Mouse (Mus musculus) embryonic facial prominence, embryonic 13.5 days (tissue): ENCODE data around the gene Emsy. TPM values are rescaled to one million over a fixed set of nuclear protein-coding genes. Genes with fewer than 3 reads are reported as not detected.

Source experiments
- ATAC-seq: fragments of 200-750 bp; cut with Nextera tagmentation; 2 replicates; pipeline ENCODE4 v1.8.0; 2017; ENCODE audit warnings: low read depth; ENCODE audit not compliant: insufficient number of reproducible peaks, insufficient read depth, low FRiP score, low TSS enrichment
- H3K27ac ChIP-seq: fragments of 300-500 bp; sonication (generic); 2 replicates; pipeline ENCODE4 v1.5.1; 2015; ENCODE audit warnings: moderate library complexity, mild to moderate bottlenecking, inconsistent platforms
- H3K27me3 ChIP-seq: fragments of 300-500 bp; sonication (generic); 2 replicates; pipeline ENCODE4 v1.6.1; 2015; ENCODE audit warnings: mild to moderate bottlenecking, inconsistent platforms
- H3K36me3 ChIP-seq: fragments of 300-500 bp; sonication (generic); 2 replicates; pipeline ENCODE4 v1.6.1; 2015; ENCODE audit warnings: mild to moderate bottlenecking, inconsistent platforms
- H3K4me1 ChIP-seq: fragments of 300-500 bp; sonication (generic); 2 replicates; pipeline ENCODE4 v1.6.1; 2015; ENCODE audit warnings: inconsistent platforms
- H3K4me2 ChIP-seq: fragments of 300-500 bp; sonication (generic); 2 replicates; pipeline ENCODE4 v1.6.1; 2015; ENCODE audit warnings: moderate library complexity, mild to moderate bottlenecking, inconsistent platforms
- H3K4me3 ChIP-seq: fragments of 300-500 bp; sonication (generic); 2 replicates; pipeline ENCODE4 v1.5.1; 2015; ENCODE audit warnings: mild to moderate bottlenecking, inconsistent platforms
- H3K9ac ChIP-seq: fragments of 300-500 bp; sonication (generic); 2 replicates; pipeline ENCODE4 v1.6.1; 2015; ENCODE audit warnings: mild to moderate bottlenecking, inconsistent platforms
- H3K9me3 ChIP-seq: fragments of 300-500 bp; sonication (generic); 2 replicates; pipeline ENCODE4 v1.6.1; 2016; ENCODE audit warnings: inconsistent platforms
- whole genome bisulfite sequencing: fragments of 180-500 bp; shearing (Covaris S2); methylation state at CpG from one replicate; pipeline ENCODE4 v1.1.7; 2015; ENCODE audit warnings: mixed read lengths; 5-methylcytosine and 5-hydroxymethylcytosine counted together
- polyA plus RNA-seq: library from polyadenylated mRNA; unstranded; fragments of >200 nt; fragmentation: Nextera tagmentation; extraction: Ambion mirVana; gene quantifications from 2 replicates; pipeline ENCODE4 v1.2.1, GENCODE M21; 2015

Gene Emsy
- polyA plus RNA-seq, 1 experiment from 2014 or later: 31.0 TPM

DNA sequence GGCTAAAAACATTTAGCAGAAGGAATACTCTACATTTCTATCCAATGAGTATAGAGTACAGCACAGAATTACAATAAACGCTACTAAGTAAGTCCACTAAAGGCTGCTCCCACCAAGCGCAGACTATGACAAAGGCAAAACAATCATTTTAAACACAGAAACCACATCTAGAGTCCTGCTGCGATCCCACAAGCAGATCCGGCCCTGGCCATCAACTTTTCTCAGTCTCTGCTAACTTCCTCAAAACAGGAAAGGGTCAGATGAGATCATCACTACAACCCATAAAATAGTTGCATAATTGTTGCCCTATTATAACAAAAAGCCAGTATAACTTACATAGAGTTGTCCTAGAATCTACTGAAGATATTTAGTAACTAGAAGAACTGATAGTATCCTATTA lies 54.9 kb downstream of the Emsy start:
- WGBS: 86% methylated on average over 4 of the region's 4 CpGs

DNA sequence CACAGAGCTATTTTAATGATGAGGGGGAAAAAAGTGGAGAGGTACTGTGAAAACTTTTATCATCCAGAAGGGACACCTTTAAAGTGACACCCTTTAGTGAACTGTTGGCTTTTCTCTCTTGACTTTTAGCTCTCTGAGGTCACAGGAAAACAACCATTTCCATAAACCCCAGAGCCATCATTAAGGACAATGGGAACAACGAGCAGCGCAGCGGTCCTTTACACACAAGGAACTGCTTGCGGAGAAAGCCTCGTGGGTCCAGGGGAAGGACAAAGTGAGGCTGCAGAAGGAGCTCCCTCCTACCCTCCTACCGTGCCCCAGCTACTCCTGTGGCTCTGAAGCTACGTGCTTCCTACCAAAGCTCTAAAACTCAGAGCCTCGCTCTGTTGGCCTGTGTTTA lies 59.2 kb downstream of the Emsy start:
- H3K36me3 ChIP-seq: peaks cover 54% of the 10 kb centered on the region
- 82% methylated on average over 8 of the region's 8 CpGs for WGBS
- ATAC-seq: no peak
- no peak overlapping the region for H3K9ac ChIP-seq
- H3K27ac ChIP-seq: no peak overlapping the region
- no peaks in the 10 kb centered on the region for H3K9me3 ChIP-seq
- no peak overlapping the region for H3K4me2 ChIP-seq
- no peaks in the 10 kb centered on the region for H3K27me3 ChIP-seq
- H3K4me3 ChIP-seq: no peak overlapping the region
- H3K4me1 ChIP-seq: no peaks in the 10 kb centered on the region

More for the DNA sequence above, 54.9 kb downstream of the Emsy start:
- ATAC-seq: no peak
- Histone ChIP-seq H3K27ac (no peak overlapping the region), H3K4me1 (no peaks in the 10 kb centered on the region), H3K27me3 (no peaks in the 10 kb centered on the region), H3K9ac (no peak overlapping the region), H3K4me3 (no peak overlapping the region), H3K9me3 (no peaks in the 10 kb centered on the region), H3K4me2 (no peak overlapping the region), H3K36me3 (peaks cover 32% of the 10 kb centered on the region)

DNA sequence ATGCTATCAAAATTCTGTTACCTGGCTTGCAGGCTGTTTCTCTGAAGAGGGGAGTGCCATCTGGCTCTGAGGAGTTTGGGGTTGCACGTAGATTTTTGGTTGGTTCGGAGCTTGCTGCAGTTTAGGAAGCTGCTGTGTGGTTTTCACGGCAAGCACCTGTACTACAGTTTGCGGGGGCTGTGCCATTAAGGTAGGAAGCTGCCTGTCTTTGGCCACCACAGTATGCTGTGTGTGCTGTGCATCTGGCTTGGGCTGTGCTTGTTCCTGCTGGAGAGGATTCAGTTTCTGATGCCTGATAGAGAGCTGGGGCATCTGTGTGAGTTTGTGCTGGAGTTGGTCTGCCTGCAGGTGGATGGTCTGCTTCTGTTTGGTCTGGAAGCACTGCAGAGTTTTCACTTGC lies 61.9 kb downstream of the Emsy start:
- no peaks in the 10 kb centered on the region for H3K9me3 ChIP-seq
- H3K36me3 ChIP-seq: peaks cover 53% of the 10 kb centered on the region
- H3K4me1 ChIP-seq: no peaks in the 10 kb centered on the region
- WGBS: 94% methylated on average over 4 of the region's 4 CpGs
- H3K27ac ChIP-seq: no peak overlapping the region
- H3K9ac ChIP-seq: no peak overlapping the region
- ATAC-seq: no peak
- H3K4me2 ChIP-seq: no peak overlapping the region
- H3K27me3 ChIP-seq: no peaks in the 10 kb centered on the region
- H3K4me3 ChIP-seq: no peak overlapping the region

DNA sequence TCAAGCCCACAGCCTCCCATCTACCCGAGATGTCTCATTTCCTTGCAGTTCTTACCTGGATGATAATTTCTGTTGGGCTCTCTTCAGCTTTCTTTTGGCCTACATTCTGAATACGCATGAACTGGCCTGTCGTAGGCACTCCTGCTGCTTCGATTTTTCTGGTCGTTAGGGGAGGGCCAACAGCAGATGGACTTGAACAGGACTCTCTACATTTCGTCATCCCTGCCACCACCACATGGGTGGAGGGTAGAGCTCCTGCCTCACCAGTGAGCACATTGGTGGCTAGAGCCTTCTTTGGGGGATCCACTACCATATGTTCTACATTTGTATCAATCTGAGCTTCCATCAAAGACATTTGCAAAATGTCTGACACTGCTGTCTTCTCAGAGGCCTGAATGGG lies 63.3 kb downstream of the Emsy start:
- Histone ChIP-seq H3K4me1 (no peaks in the 10 kb centered on the region), H3K9ac (no peak overlapping the region), H3K27me3 (no peaks in the 10 kb centered on the region), H3K4me2 (no peak overlapping the region), H3K9me3 (no peaks in the 10 kb centered on the region), H3K36me3 (peaks cover 43% of the 10 kb centered on the region), H3K4me3 (no peak overlapping the region), H3K27ac (no peak overlapping the region)
- 86% methylated on average over 6 of the region's 6 CpGs for WGBS
- no peak for ATAC-seq

DNA sequence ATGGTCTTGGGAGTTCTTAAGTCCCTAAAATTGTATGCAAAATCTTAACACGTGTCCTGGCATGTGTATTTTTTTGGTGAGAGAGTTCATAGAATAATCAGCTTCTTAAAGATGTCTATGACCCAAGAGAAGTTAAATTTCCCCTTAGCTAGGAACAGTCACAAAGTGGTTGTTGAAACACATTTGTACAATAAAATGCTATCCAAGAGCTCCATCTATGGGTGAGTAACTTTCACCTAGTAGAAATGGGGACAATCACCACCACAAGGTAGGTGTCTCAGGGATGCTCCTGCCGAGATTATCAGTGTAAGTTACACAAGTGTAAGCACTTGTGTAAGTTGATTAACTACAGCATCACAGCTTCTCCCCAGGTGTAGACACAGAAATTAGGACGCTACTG lies 67.6 kb downstream of the Emsy start:
- Histone ChIP-seq H3K27me3 (no peaks in the 10 kb centered on the region), H3K27ac (no peak overlapping the region), H3K9ac (no peak overlapping the region), H3K4me2 (no peak overlapping the region), H3K4me1 (no peaks in the 10 kb centered on the region; the same call in 1 of the 2 replicates), H3K9me3 (no peaks in the 10 kb centered on the region), H3K4me3 (no peak overlapping the region), H3K36me3 (peaks cover 20% of the 10 kb centered on the region)
- 71% methylated on average over 3 of the region's 3 CpGs for WGBS
- no peak for ATAC-seq

DNA sequence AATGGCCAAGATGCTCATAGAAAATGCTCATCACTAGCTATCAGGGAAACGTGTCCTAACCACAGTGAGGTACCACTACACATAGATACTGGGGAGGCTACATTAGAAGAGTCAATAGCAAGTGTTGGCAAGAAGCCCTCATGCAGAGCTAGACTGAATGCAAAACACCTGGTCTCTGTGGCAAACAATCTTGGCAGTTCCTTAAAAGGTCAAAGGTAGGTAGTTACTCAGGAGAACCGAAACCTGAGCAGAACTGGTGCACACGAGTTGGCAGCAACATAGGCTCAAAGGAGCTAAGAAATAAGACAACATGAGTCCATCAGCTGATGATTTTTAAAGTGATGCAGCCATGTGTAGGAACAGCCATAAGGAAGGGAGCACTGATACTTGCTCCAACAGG lies 70.3 kb downstream of the Emsy start:
- 65% methylated on average over 3 of the region's 3 CpGs for WGBS
- Histone ChIP-seq H3K27ac (no peak overlapping the region), H3K4me2 (no peak overlapping the region), H3K9ac (no peak overlapping the region), H3K4me1 (no peaks in the 10 kb centered on the region; the same call in 1 of the 2 replicates), H3K27me3 (no peaks in the 10 kb centered on the region), H3K4me3 (no peak overlapping the region), H3K9me3 (no peaks in the 10 kb centered on the region), H3K36me3 (peaks cover 9% of the 10 kb centered on the region)
- ATAC-seq: no peak

DNA sequence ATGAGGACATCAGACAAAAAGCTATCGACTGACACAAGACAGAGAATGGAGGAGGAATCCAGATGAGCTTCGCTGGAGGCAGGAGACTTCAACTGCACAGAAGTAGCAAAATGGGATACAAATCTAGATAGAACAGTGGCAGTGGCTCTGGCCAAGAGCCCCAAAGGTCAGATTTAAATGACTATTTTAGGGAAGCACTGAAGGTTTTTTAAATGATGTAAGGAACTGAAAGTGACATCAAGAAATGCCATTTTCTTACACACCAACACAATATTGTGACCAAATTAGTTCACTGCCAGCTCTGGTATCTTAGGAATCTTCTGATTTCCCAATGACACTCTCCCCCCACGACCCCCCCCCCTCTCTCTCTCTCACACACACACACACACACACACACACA lies 72.0 kb downstream of the Emsy start:
- H3K36me3 ChIP-seq: peaks cover 3% of the 10 kb centered on the region

DNA sequence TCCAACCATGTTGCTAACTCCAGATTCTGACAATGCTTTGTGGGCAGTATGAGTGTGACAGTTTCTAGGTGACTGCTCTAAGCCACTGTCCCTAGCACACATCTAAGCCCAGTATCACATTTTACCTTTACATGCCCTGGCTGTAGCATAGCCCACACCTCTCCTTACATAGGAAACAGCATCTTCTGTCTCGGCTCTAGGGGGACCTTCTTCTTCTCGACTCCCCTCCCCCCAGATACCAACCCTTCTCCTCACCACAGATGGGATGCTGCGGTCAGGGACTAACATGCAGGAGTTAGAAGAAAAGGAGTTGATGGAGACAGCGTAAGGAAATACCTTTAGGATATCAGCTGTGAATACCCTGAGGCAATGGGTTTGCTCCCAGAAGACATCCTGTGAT lies 75.3 kb downstream of the Emsy start:
- H3K4me1 ChIP-seq: no peaks in the 10 kb centered on the region; the same call in 1 of the 2 replicates

More for the DNA sequence above, 72.0 kb downstream of the Emsy start:
- ATAC-seq: no peak
- Histone ChIP-seq H3K27me3 (no peaks in the 10 kb centered on the region), H3K4me1 (no peaks in the 10 kb centered on the region; the same call in 1 of the 2 replicates), H3K9me3 (no peaks in the 10 kb centered on the region), H3K9ac (no peak overlapping the region), H3K4me2 (no peak overlapping the region), H3K4me3 (no peak overlapping the region), H3K27ac (no peak overlapping the region)
- WGBS: 41% methylated on average over 3 of the region's 3 CpGs

DNA sequence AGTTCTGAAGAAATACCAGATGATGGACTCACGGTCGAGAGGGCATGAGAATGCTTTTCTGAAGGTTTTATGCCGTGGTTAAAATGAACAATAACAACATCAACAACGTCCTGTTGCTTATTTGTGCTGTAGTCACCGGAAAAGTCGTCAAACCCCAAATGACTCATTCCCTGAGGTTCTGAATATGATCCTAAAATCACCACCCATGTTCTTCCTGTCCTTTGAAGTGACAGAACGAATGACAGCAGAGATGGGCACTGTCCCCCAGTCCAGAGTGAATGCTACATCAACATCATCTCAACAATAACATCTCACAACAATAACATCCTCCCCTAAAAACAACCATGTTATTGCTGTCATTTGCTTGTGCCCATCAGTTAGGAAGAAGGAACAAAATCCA lies 76.1 kb downstream of the Emsy start:
- Histone ChIP-seq H3K27me3 (no peaks in the 10 kb centered on the region), H3K9me3 (no peaks in the 10 kb centered on the region), H3K36me3 (no peaks in the 10 kb centered on the region), H3K27ac (no peak overlapping the region), H3K4me2 (no peak overlapping the region), H3K4me1 (no peaks in the 10 kb centered on the region; the same call in 1 of the 2 replicates), H3K4me3 (no peak overlapping the region), H3K9ac (no peak overlapping the region)
- ATAC-seq: no peak
- 70% methylated on average over 7 of the region's 7 CpGs for WGBS

More for the DNA sequence above, 75.3 kb downstream of the Emsy start:
- Histone ChIP-seq H3K4me2 (no peak overlapping the region), H3K27ac (no peak overlapping the region), H3K4me3 (no peak overlapping the region), H3K9ac (no peak overlapping the region), H3K27me3 (no peaks in the 10 kb centered on the region), H3K9me3 (no peaks in the 10 kb centered on the region), H3K36me3 (no peaks in the 10 kb centered on the region)
- no peak for ATAC-seq
- WGBS: 65% methylated on average over 4 of the region's 4 CpGs

DNA sequence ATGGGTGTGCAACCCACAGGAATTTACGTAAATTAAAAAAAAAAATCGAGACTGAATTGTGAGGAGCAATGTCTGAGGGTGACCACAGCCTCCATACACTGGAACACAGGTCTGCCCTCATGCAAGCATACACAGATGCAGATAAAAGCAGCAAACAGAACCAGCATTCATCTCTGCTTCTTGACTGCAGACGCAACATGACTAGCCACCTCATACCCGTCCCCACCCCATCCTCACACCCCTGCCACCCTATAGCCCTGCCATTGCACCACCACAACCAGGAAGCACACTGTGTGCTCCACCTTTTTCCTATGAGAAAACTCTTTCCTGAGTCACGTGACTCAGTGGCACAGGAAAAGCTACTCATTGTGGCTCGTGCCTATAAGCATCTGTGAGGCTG lies 76.9 kb downstream of the Emsy start:
- Histone ChIP-seq H3K4me1 (no peaks in the 10 kb centered on the region), H3K27me3 (no peaks in the 10 kb centered on the region), H3K4me2 (no peak overlapping the region), H3K9me3 (no peaks in the 10 kb centered on the region), H3K36me3 (no peaks in the 10 kb centered on the region), H3K4me3 (no peak overlapping the region), H3K9ac (no peak overlapping the region), H3K27ac (no peak overlapping the region)
- ATAC-seq: no peak
- WGBS: 74% methylated on average over 6 of the region's 6 CpGs

DNA sequence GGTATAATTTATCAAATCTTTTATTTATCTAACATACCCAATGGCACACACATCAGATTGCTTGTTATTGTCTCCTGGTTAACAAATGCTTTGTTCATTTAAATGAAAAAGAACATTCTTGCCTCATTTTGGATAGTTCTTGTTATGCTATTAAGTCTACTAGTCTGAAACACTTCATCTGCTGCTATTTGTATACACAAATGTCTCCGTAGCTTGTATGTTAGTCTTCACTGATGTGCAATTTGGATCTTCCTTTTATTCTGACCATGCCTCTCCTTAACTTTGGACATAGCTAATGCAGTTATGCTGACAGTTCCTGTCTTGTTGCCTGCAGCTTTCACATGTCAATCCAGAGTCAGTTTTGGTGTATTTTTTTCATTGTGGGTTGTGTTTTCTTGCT lies 79.1 kb downstream of the Emsy start:
- H3K27me3 ChIP-seq: no peaks in the 10 kb centered on the region
- WGBS: 87% methylated on average over 1 of the region's 1 CpGs
- H3K9me3 ChIP-seq: no peaks in the 10 kb centered on the region
- ATAC-seq: no peak
- no peak overlapping the region for H3K4me2 ChIP-seq
- H3K4me1 ChIP-seq: 0 out of 2 replicates have a peak, but pooled peaks cover 3% of the 10 kb centered on the region
- H3K27ac ChIP-seq: no peak overlapping the region
- no peak overlapping the region for H3K4me3 ChIP-seq
- H3K36me3 ChIP-seq: no peaks in the 10 kb centered on the region
- H3K9ac ChIP-seq: no peak overlapping the region

DNA sequence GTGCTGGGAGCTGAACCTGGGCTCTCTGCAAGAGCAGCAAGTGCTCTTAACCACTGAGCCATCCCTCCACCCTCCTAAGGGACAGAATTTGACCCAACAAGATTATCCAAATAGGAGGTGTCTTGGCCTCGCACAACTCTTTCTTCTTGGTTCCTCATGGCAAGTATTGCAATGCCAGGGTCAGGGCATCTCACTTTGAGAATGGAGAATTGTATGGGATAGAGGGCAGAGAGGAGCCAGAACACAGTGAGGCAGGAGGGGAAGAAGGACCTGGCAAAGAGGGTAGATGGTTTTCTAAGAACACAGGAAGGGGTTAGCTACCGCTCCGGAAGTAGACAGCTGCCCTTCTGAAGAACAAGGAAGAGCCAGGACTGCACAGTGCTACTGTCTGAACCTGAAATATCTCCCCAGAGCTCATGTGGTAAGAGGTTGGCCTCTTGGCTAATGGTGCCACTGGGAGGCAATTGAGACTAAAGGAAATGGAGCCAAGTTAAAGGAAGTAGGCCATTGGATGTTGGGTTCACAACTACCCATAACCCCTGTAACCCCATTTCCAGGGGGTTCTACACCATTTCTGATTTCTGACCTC lies 80.8 kb downstream of the Emsy start:
- Histone ChIP-seq H3K27ac (no peak overlapping the region), H3K27me3 (no peaks in the 10 kb centered on the region), H3K36me3 (no peaks in the 10 kb centered on the region), H3K9ac (no peak overlapping the region), H3K4me1 (peaks cover 11% of the 10 kb centered on the region; the same call in 1 of the 2 replicates), H3K9me3 (no peaks in the 10 kb centered on the region), H3K4me2 (no peak overlapping the region), H3K4me3 (no peak overlapping the region)
- 88% methylated on average over 3 of the region's 3 CpGs for WGBS
- ATAC-seq: no peak
